Mouse (Mus musculus) retina, embryonic 14.5 days (tissue): ENCODE results near the gene Msl1.

Experiments used
- DNase-seq: peaks from one replicate; pipeline ENCODE4 v3.0.0-alpha.2; 2015; ENCODE audit warnings: low spot score

The Msl1 gene

DNA sequence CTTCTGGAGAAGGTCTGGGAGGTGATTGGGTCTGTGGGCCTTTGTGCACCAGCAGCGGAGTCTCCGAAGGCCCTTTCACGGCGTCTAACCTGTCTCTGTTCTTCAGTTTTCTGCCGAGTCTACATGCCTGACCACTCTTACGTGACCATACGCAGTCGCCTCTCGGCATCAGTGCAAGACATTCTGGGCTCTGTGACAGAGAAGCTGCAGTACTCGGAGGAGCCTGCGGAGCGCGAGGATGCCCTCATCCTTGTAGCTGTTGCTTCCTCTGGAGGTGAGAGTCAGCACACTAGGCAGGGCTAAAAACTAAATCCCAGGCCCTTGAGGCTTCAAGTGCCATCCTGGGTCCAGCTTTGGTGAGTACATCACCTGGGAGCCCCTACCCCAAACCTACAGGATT lies 50.7 kb downstream of the Msl1 start:
- DNase-seq = peak; percentile 38

DNA sequence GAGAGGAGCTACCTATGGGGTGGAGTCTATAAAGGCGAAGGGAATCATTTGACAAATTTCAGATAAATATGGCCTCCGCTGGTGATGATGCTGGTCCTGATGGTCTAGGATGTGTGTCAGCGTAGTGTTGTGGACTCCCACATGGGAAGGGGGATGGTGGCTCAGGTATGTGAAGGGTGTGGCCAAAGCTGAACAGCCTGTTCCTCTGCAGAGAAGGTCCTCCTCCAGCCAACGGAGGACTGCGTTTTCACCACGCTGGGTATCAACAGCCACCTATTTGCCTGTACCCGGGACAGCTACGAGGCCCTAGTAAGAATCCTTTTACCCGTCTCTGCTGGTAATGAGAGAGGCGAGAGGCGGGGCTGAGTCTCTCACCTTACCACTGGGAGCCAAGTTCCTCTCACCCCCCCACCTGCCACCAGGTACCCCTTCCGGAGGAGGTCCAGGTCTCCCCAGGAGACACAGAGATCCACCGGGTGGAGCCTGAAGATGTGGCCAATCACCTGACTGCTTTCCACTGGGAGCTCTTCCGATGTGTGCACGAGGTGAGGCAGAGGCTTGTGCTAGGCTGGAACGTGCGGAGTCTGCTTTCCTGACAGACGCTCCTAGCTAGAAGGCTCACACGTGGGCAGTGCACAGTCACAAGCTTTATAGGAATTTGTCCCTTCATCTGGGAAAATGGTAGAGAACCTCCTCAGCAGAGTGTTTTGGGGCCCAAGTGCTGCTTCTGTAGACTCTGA lies 51.7 kb downstream of the Msl1 start:
- DNase-seq = no peak

DNA sequence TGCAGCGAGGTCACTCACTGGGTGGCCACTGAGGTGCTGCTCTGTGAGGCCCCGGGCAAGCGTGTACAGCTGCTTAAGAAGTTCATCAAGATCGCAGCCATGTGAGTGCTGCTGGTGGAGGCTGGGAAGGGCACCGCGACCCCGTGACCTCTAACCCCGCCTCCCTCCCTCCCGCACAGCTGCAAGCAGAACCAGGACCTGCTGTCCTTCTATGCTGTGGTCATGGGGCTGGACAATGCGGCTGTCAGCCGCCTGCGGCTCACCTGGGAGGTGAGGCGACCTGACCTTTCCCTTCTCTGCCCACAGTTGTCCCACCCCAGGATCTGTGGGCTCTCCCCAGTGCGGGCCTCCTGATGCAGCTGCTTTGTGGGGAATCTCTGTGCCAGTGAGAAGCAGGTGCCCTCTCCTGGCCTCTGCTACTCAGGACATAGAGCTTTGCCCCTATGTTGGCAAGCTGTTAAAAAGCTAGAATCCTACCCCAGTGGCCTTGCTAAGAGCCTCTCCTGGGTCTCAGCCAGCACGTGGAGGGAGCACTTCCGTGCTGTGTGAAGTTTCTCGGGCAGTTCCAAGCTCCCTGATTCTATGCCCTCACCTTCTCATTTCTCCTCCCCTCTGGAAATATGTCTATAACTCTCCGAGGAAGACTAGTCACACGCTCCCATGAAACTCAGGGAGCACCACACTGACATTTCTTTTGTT lies 54.0 kb downstream of the Msl1 start:
- DNase-seq = peak; percentile 54

DNA sequence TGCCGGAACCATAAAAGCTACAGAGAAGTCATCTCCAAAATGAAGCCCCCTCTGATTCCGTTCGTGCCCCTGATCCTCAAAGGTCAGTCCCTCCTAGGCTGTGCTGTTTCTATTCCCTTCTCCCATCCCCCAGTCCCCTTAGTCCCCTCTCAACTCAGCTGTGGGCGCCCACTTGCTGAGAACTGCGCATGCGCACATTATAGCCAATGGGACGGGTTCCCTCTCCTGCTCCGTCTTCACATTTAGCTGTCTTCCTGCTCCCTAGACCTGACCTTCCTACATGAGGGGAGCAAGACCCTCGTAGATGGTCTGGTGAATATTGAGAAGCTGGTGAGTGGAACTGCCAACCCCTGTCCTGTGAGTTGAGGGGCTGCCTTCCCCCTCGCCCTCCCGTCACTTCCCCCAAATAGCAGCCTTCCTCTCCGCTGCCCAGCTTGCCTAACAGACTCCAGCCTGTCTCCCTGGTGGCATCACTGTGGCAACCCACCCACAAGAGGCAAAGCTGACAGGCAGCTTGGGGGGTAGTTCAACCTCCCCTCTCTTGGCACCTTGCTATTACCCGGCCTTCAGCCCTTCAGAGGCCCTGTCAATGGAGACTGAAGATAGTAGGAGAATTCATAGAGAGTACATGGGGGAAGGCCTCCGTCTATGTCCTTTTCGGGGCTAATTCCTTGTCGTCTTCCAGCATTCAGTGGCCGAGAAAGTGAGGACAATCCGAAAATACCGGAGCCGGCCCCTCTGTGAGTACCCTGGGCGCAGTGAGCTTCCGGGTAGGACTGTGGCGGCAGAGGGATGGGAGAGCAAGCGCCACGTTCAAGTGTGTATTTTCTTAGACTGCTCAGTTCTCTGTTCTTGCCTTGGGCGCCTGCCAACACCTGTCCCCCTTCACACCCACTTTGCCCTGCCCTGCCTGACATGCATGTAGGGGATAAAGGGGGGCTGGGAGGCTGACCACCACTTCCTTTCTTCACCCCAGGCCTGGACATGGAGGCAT lies 55.1 kb downstream of the Msl1 start:
- DNase-seq = peak; percentile 79

- no peak for DNase-seq
Measured at GRCm38 (mm10) chr11:98854116-98854515, 58.8 kb downstream of the Msl1 start.

DNA sequence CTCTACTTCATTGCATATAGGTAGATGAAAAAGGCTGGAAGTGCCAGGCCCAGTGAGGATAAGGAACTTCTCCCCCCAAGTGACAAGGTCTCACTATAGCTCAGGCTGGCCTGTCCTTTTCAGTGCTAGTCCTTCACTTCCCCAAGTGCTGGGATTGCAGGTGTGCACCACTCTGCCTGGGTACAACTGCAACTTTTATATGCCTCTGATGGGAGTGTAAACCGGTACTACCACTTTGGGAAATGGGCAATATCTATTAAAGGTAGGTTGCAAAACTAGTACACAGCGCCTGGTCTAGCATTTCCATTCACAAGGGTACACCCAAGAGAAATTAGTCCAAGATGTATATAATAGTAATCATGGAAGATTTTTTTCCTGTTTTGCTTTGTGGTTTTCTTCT lies 59.3 kb downstream of the Msl1 start:
- no peak for DNase-seq
